Mouse (Mus musculus): ENCODE measurements around the gene Kif1a. TPM values are rescaled to one million over a fixed set of nuclear protein-coding genes. Genes with fewer than 3 reads are reported as not detected.

Kif1a gene
- polyA plus RNA-seq (2014; fragmentation: Illumina TruSeq; extraction: RNeasy Lipid Tissue Mini Kit (QIAGEN cat#74804); ENCODE audit: low read depth, low replicate concordance), result 2.0 TPM

DNA sequence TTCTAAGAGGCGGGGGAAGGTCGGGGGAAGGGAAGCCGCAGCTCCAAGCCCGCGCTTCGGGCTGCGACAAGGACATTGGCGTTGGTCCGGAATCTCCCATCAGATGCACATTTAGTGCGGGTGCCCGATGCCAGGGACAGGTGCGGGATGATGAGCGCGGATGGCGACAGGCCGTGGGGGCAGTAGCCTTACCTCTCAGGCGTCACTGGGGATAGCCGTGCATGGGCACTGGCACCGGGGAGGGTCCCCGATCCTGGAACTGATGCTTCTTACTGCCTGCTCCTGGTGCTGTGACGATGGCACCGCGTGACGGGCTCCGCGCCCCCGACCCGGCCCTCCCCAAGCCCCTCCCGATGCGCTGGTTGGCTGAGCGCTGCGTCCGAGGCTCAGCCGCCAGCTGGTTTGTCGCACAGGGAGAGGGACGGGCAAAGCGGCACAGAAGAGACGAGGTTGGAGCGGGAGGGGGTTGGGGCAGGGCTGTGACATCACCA, at the start of gene Kif1a:
TSS of gene Kif1a (minus strand) at position 381 of the 491 bp plus-strand sequence.

DNA sequence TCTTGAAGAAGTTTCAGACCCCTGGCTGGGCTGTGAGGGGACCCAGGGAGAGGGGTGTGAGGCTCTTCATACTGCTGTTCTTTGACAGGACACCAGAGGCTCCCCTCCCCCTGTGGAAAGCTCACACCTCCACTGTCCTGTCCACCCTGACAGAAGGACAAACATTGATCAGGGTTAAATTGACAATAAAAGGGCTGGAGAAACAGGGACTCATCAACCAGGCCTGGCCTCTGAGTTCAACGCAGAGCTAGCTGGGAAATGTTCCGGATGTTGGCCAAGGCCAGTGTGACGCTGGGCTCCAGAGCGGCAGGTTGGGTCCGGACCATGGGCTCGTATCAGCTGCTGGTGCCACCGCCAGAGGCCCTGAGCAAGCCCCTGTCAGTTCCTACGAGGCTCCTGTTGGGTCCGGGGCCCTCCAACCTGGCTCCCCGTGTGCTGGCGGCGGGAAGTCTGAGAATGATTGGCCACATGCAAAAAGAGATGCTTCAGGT, 33.3 kb upstream of the Kif1a start, which contains the start of gene Agxt:
TSS of gene Agxt (plus strand) at position 205 of the 491 bp plus-strand sequence.

DNA sequence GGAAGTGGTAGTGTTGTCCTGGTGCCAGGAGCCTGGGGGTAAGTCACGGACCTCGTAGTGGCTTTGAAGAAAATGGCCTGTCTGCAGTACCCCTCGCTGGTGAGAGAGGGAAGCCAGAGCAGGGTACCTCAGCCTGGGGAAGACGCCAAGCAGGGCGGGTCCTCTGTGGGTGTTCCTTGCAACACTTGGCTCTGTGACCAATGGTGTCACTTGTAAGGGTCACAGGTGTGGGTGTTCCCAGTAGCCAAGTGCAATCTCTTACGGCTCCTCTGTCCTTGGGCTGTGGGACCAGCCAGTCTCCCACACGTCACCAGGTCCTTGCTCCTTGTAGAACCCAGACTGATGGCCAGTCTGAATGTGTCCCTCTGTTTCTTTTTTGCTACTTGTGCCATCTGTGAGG, 95.7 kb downstream of the Kif1a start, which contains the start of gene Aqp12:
TSS of gene Aqp12 (plus strand) at position 274 of the 400 bp plus-strand sequence.

Other genes with a start within 250 kb of the Kif1a start
- not detected for gene Ankmy1, start 199.0 kb downstream of the Kif1a start, polyA plus RNA-seq (2014; fragmentation: Illumina TruSeq; extraction: RNeasy Lipid Tissue Mini Kit (QIAGEN cat#74804); ENCODE audit: low read depth, low replicate concordance)
- gene Dusp28, start 195.0 kb downstream of the Kif1a start, polyA plus RNA-seq (2014; fragmentation: Illumina TruSeq; extraction: RNeasy Lipid Tissue Mini Kit (QIAGEN cat#74804); ENCODE audit: low read depth, low replicate concordance), result 25.0 TPM
- 54.9 TPM for gene Rnpepl1, start 191.2 kb downstream of the Kif1a start, polyA plus RNA-seq (2014; fragmentation: Illumina TruSeq; extraction: RNeasy Lipid Tissue Mini Kit (QIAGEN cat#74804); ENCODE audit: low read depth, low replicate concordance)
- 6.3 TPM for gene Capn10, start 167.6 kb downstream of the Kif1a start, polyA plus RNA-seq (2014; fragmentation: Illumina TruSeq; extraction: RNeasy Lipid Tissue Mini Kit (QIAGEN cat#74804); ENCODE audit: low read depth, low replicate concordance)
- gene Gpr35, start 151.1 kb downstream of the Kif1a start, polyA plus RNA-seq (2014; fragmentation: Illumina TruSeq; extraction: RNeasy Lipid Tissue Mini Kit (QIAGEN cat#74804); ENCODE audit: low read depth, low replicate concordance), result 0.52 TPM
- not detected for gene Aqp12, start 95.6 kb downstream of the Kif1a start, polyA plus RNA-seq (2014; fragmentation: Illumina TruSeq; extraction: RNeasy Lipid Tissue Mini Kit (QIAGEN cat#74804); ENCODE audit: low read depth, low replicate concordance)
- not detected for gene Agxt, start 33.3 kb upstream of the Kif1a start, polyA plus RNA-seq (2014; fragmentation: Illumina TruSeq; extraction: RNeasy Lipid Tissue Mini Kit (QIAGEN cat#74804); ENCODE audit: low read depth, low replicate concordance)
- not detected for gene 2310007B03Rik, start 59.0 kb upstream of the Kif1a start, polyA plus RNA-seq (2014; fragmentation: Illumina TruSeq; extraction: RNeasy Lipid Tissue Mini Kit (QIAGEN cat#74804); ENCODE audit: low read depth, low replicate concordance)
- 0.05 TPM for gene Crocc2, start 66.8 kb upstream of the Kif1a start, polyA plus RNA-seq (2014; fragmentation: Illumina TruSeq; extraction: RNeasy Lipid Tissue Mini Kit (QIAGEN cat#74804); ENCODE audit: low read depth, low replicate concordance)
- gene Sned1, start 133.9 kb upstream of the Kif1a start, polyA plus RNA-seq (2014; fragmentation: Illumina TruSeq; extraction: RNeasy Lipid Tissue Mini Kit (QIAGEN cat#74804); ENCODE audit: low read depth, low replicate concordance), result 19.0 TPM
- gene Mterf4, start 204.0 kb upstream of the Kif1a start, polyA plus RNA-seq (2014; fragmentation: Illumina TruSeq; extraction: RNeasy Lipid Tissue Mini Kit (QIAGEN cat#74804); ENCODE audit: low read depth, low replicate concordance), result 21.4 TPM
- gene Ppp1r7, start 240.9 kb upstream of the Kif1a start, polyA plus RNA-seq (2014; fragmentation: Illumina TruSeq; extraction: RNeasy Lipid Tissue Mini Kit (QIAGEN cat#74804); ENCODE audit: low read depth, low replicate concordance), result 29.4 TPM
- gene Pask, start 241.5 kb upstream of the Kif1a start, polyA plus RNA-seq (2014; fragmentation: Illumina TruSeq; extraction: RNeasy Lipid Tissue Mini Kit (QIAGEN cat#74804); ENCODE audit: low read depth, low replicate concordance), result 0.26 TPM